Comparison of ENCODE assay signal across 14 mouse cellular contexts in the genomic region with DNA sequence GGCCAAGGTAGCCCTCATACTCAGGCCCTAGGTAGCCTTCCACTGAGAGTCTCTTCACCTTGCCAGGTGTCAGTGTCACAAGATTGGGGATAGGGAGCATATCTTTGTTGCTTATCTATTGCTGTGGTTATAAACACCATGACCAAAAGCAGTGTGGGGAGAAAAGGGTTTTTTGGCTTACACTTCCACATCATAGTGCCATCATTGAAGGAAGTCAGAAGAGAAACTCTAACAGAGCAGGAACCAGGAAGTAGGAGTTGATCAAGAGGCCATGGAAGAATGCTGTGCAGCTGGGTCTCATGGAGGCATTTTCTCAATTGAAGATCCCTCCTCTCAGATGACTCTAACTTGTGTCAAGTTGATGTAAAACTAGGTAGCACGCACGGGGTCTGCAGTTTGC.
"Had no signal": no experiment of that assay in that cellular context is flagged by ENCODE, and none has a peak within 500 bp of the region (broad histone marks: within the 10 kb centered on the region; RNA-seq: fewer than 3 reads in every experiment).

No protein-coding gene starts in this region.

- H3K4me2 ChIP-seq: liver, embryonic 13.5 days; liver, embryonic 15.5 days; lung, embryonic 14.5 days; midbrain, embryonic 12.5 days; neural tube, embryonic 12.5 days; stomach, embryonic 15.5 days had no signal

- H3K27me3 ChIP-seq: liver, embryonic 13.5 days; liver, embryonic 15.5 days; midbrain, embryonic 12.5 days; neural tube, embryonic 12.5 days; stomach, embryonic 15.5 days had no signal

- H3K9ac ChIP-seq: liver, embryonic 13.5 days; liver, embryonic 15.5 days; lung, embryonic 14.5 days; midbrain, embryonic 12.5 days; neural tube, embryonic 12.5 days; stomach, embryonic 15.5 days had no signal

- DNase-seq: liver, embryonic 13.5 days; lung, adult 18-20 months; lung, embryonic 14.5 days; lung, postnatal 10 days; lung, postnatal 4 days; midbrain, embryonic 14.5 days; right cerebral cortex, postnatal 14 days; thymus, adult 2 months; thymus, postnatal 36 days had no signal

- H3K4me3 ChIP-seq: liver, embryonic 13.5 days; liver, embryonic 15.5 days; midbrain, embryonic 12.5 days; neural tube, embryonic 12.5 days; stomach, embryonic 15.5 days had no signal

- H3K27ac ChIP-seq: liver, embryonic 13.5 days; liver, embryonic 15.5 days; midbrain, embryonic 12.5 days; neural tube, embryonic 12.5 days; stomach, embryonic 15.5 days; stomach, postnatal 0 days had no signal

- H3K4me1 ChIP-seq: liver, embryonic 13.5 days; midbrain, embryonic 12.5 days; neural tube, embryonic 12.5 days; stomach, embryonic 15.5 days had no signal

- H3K9me3 ChIP-seq: liver, embryonic 13.5 days; liver, embryonic 15.5 days; midbrain, embryonic 12.5 days; neural tube, embryonic 12.5 days; stomach, embryonic 15.5 days had no signal
